Mouse (Mus musculus) right cerebral cortex, adult 18-20 months (tissue): Measurements from ENCODE around the gene Myo7a.

ENCODE experiments used
- DNase-seq: peaks from one replicate; pipeline ENCODE4 v3.0.0; 2022; ENCODE audit warnings: mixed read lengths

Myo7a gene

GRCm38 (mm10) chr7:98142247-98142646, 22.9 kb upstream of the Myo7a start:
- no peak for DNase-seq

GRCm38 (mm10) chr7:98141206-98141605, 21.9 kb upstream of the Myo7a start:
- no peak for DNase-seq

GRCm38 (mm10) chr7:98140597-98140996, 21.3 kb upstream of the Myo7a start:
- no peak for DNase-seq

GRCm38 (mm10) chr7:98139216-98139615, 19.9 kb upstream of the Myo7a start:
- no peak for DNase-seq

- no peak for DNase-seq
Measured at GRCm38 (mm10) chr7:98137995-98138394, 18.7 kb upstream of the Myo7a start.

GRCm38 (mm10) chr7:98137583-98137982, 18.3 kb upstream of the Myo7a start:
- no peak for DNase-seq

- no peak for DNase-seq
Measured at GRCm38 (mm10) chr7:98131751-98132150, 12.4 kb upstream of the Myo7a start.

GRCm38 (mm10) chr7:98125473-98125872, 6.1 kb upstream of the Myo7a start:
- no peak for DNase-seq

- DNase-seq: no peak
Measured at GRCm38 (mm10) chr7:98124701-98125100, 5.4 kb upstream of the Myo7a start.

GRCm38 (mm10) chr7:98121673-98122072, 2.3 kb upstream of the Myo7a start:
- no peak for DNase-seq

- no peak for DNase-seq
Measured at GRCm38 (mm10) chr7:98121241-98121640, 1.9 kb upstream of the Myo7a start.

GRCm38 (mm10) chr7:98120325-98120724, 1.0 kb upstream of the Myo7a start:
- peak; percentile 70 for DNase-seq

- DNase-seq: no peak
Measured at GRCm38 (mm10) chr7:98119961-98120232, 573 bp upstream of the Myo7a start.

- no peak for DNase-seq
Measured at GRCm38 (mm10) chr7:98117012-98117660, 2.2 kb downstream of the Myo7a start.

GRCm38 (mm10) chr7:98114656-98115055, 4.7 kb downstream of the Myo7a start:
- no peak for DNase-seq

GRCm38 (mm10) chr7:98111233-98111632, 8.1 kb downstream of the Myo7a start:
- no peak for DNase-seq

- DNase-seq: no peak
Measured at GRCm38 (mm10) chr7:98109771-98110170, 9.6 kb downstream of the Myo7a start.

GRCm38 (mm10) chr7:98108636-98109430, 10.5 kb downstream of the Myo7a start:
- peak; percentile 55 for DNase-seq

GRCm38 (mm10) chr7:98106272-98106671, 13.1 kb downstream of the Myo7a start:
- DNase-seq: no peak

- DNase-seq: no peak
Measured at GRCm38 (mm10) chr7:98104481-98105435, 14.6 kb downstream of the Myo7a start.

- DNase-seq: no peak
Measured at GRCm38 (mm10) chr7:98103942-98104292, 15.4 kb downstream of the Myo7a start.

- peak; percentile 75 for DNase-seq
Measured at GRCm38 (mm10) chr7:98103002-98103941, 16.1 kb downstream of the Myo7a start.
